In genomic region chr4:47295547-47295946, GRCm38 (mm10) we compare ENCODE assay signal across 11 mouse cellular contexts. TPM values are rescaled to one million over a fixed set of nuclear protein-coding genes. Genes with fewer than 3 reads are reported as not detected.
DNase-seq lines count a peak whose midpoint lies in the region; ATAC-seq and TF ChIP-seq lines count a peak whose summit lies in the region.
"Had no signal": no experiment of that assay in that cellular context is flagged by ENCODE, and none has a peak within 500 bp of the region (broad histone marks: within the 10 kb centered on the region; RNA-seq: fewer than 3 reads in every experiment).

No protein-coding gene starts in this region.

- TF ChIP-seq EP300 in lung, postnatal 0 days (IDR thresholded peaks at IDR 0.05), result no peak

- TF ChIP-seq CTCF in lung, postnatal 0 days (IDR thresholded peaks at IDR 0.05), result no peak

- H3K27ac ChIP-seq in lung, postnatal 0 days (ENCODE audit: low read length), result no peak overlapping the region
- no peak overlapping the region; the same call in 1 of the 2 replicates for H3K27ac ChIP-seq in heart, embryonic 15.5 days
- H3K27ac ChIP-seq: embryonic facial prominence, embryonic 12.5 days; kidney, postnatal 0 days had no signal

- H3K27me3 ChIP-seq in lung, postnatal 0 days (replicated peaks; ENCODE audit: insufficient read depth, low read length), result no peaks in the 10 kb centered on the region
- no peaks in the 10 kb centered on the region for H3K27me3 ChIP-seq in heart, embryonic 15.5 days
- H3K27me3 ChIP-seq: embryonic facial prominence, embryonic 12.5 days had no signal

- WGBS in lung, postnatal 0 days, result 40% methylated on average over 3 of the region's 3 CpGs
- 37% methylated on average over 3 of the region's 3 CpGs for WGBS in heart, embryonic 15.5 days

- intact Hi-C loops in left cerebral cortex, postnatal 10 days (cut with DNase I), result no loop called here

- H3K4me2 ChIP-seq in lung, postnatal 0 days (replicated peaks; ENCODE audit: low read depth, low read length), result no peak overlapping the region
- H3K4me2 ChIP-seq in heart, embryonic 15.5 days, result no peak overlapping the region
- H3K4me2 ChIP-seq: embryonic facial prominence, embryonic 12.5 days had no signal

- peaks cover 17% of the 10 kb centered on the region for H3K4me1 ChIP-seq in lung, postnatal 0 days (ENCODE audit: insufficient read depth, low read depth, low read length)
- H3K4me1 ChIP-seq in heart, embryonic 15.5 days (replicated peaks), result peaks cover 20% of the 10 kb centered on the region

- no peak overlapping the region for H3K4me3 ChIP-seq in lung, postnatal 0 days (ENCODE audit: low read depth, low read length)
- H3K4me3 ChIP-seq in heart, embryonic 15.5 days, result no peak overlapping the region
- H3K4me3 ChIP-seq: embryonic facial prominence, embryonic 12.5 days had no signal

- peaks cover 4% of the 10 kb centered on the region; the same call in 1 of the 2 replicates for H3K36me3 ChIP-seq in lung, postnatal 0 days (ENCODE audit: insufficient read depth, low read length)
- H3K36me3 ChIP-seq in heart, embryonic 15.5 days, result no peaks in the 10 kb centered on the region
- H3K36me3 ChIP-seq: embryonic facial prominence, embryonic 12.5 days had no signal

- DNase-seq in lung, adult 18-20 months, result peak; percentile 53 to 59
- no peak for DNase-seq in lung, postnatal 0 days (ENCODE audit: low spot score)
- DNase-seq in cerebellum, adult 9-11 months, result peak; percentile 61
- DNase-seq in lung, postnatal 36 days, result peak; percentile 69
- no peak for DNase-seq in layer of hippocampus, adult 11-12 months (ENCODE audit: low spot score)
- no peak for DNase-seq in Muller cell, postnatal 12 days (ENCODE audit: inconsistent ontology term)
- no peak for DNase-seq in left cerebral cortex, postnatal 10 days (ENCODE audit: extremely low spot score in 1 of 2, low spot score in 2 of 2)
- DNase-seq: spleen, adult 18-20 months had no signal

- peaks cover 6% of the 10 kb centered on the region; the same call in 1 of the 2 replicates for H3K9me3 ChIP-seq in lung, postnatal 0 days (ENCODE audit: low read length)
- peaks cover 4% of the 10 kb centered on the region; the same call in 1 of the 2 replicates for H3K9me3 ChIP-seq in heart, embryonic 15.5 days (replicated peaks)

- ATAC-seq in lung, postnatal 0 days, result no peak
- ATAC-seq in heart, embryonic 15.5 days (replicated peaks; ENCODE audit: insufficient number of reproducible peaks, insufficient read depth, low FRiP score, low read depth), result 0 out of 2 replicates have a peak, but pooled peaks have one; percentile 43

- no peak overlapping the region for H3K9ac ChIP-seq in lung, postnatal 0 days (replicated peaks; ENCODE audit: low read depth)
- H3K9ac ChIP-seq in heart, embryonic 15.5 days, result no peak overlapping the region
- H3K9ac ChIP-seq: embryonic facial prominence, embryonic 12.5 days had no signal

RNA-seq across cellular contexts. Expression of gene Tgfbr1, which starts 57.5 kb away (rescaled TPM):
- polyA plus RNA-seq in lung, postnatal 0 days (2015; fragmentation: Nextera tagmentation; extraction: Ambion mirVana), result 12.8 and 14.6 TPM in 2 replicates
- polyA plus RNA-seq in heart, embryonic 15.5 days (2015; fragmentation: Nextera tagmentation; extraction: Ambion mirVana), result 18.9 and 23.5 TPM in 2 replicates
- 10 to 100 TPM; 22.1 to 23.2 TPM for total RNA-seq in left cerebral cortex, postnatal 10 days (2021)

Comparison
In these comparisons a context has a peak if more than half of its experiments do, and no peak if none do; other contexts are left out.
1. DNase-seq: peak in lung, adult 18-20 months (2 of 2), cerebellum, adult 9-11 months (single experiment) and lung, postnatal 36 days (single experiment); none in lung, postnatal 0 days (single experiment), layer of hippocampus, adult 11-12 months (single experiment), Muller cell, postnatal 12 days (single experiment) and left cerebral cortex, postnatal 10 days (0 of 2).